Mouse (Mus musculus) embryo, embryonic 9.5 days (tissue): ENCODE measurements at regions not wholly inside any gene's neighbourhood (a gene's known extent, or its start where the extent isn't known, plus 50 kb on each side); places are given as distances from the start of the nearest gene placed in this dataset.
A peak's percentile ranks its signal among the peaks of the same experiment; 100 is the strongest.

Experiments
- DNase-seq: peaks from one replicate; pipeline ENCODE4 v3.0.0-alpha.2; 2017; ENCODE audit errors: extremely low spot score

DNA sequence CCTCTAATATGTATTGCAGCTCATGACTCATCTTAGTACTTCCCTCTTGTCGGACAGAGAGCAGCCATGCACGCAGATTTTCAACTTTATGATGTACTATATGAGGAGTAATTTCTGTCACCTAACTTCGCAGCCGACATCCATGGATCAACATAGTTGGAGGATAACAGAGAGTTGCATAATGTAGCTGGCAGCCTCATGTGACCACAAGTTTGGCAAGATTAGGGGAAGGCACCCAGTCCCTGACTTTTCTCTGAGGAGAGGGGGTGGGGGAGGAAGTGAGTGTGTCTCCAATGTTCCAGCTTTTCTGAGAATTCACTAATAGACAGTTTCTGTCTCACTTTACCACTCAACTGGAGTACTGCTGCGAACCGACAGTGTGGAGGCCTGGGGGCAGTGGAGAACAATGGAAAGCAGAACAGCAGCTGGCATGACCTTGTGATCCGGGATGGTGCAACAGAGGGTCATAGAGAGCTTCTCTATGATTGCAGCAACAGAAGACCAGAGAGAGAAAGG, 424.0 kb downstream of the Ptprc start:
- no peak for DNase-seq

DNA sequence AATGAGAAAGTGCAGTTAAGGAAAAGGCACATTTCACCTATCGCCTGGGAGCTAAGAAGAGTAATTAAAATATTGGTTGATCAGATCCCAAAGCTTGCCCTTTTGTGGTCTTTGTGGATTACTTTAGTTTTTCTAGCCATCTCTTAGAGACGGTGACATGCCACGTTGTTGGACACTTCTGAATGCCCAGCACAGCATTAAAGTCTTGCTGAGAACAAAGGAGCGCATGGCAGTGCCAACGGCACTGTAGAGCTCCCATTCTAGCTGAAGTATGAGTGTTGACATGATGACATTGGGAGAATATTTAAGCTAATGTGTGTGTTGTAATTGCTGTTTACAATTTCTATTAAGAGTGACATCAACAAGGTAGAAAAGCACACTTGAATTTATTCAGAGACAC, 424.6 kb downstream of the Ptprc start:
- no peak for DNase-seq

DNA sequence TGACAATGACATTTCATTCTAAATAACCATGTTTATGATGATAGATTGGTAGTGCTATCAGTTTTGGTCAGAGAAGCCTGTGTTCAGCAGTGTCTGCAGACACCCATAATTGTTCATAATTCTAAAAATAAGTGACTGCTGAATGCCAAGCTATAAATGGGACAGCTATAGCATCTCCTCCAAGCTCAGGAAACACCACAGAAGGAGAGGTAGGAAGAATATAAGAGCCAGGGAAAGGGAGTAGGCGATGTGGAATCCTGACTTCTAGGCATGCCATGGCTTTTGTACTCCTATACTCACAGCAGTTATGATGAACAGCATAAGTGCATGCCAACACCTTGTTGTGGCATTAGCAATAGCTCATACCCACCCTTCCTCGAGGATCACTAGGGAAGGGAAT, 429.4 kb downstream of the Ptprc start:
- no peak for DNase-seq

- no peak for DNase-seq
Observed at GRCm38 (mm10) chr1:137738157-137738851, 437.2 kb downstream of the Ptprc start.

DNA sequence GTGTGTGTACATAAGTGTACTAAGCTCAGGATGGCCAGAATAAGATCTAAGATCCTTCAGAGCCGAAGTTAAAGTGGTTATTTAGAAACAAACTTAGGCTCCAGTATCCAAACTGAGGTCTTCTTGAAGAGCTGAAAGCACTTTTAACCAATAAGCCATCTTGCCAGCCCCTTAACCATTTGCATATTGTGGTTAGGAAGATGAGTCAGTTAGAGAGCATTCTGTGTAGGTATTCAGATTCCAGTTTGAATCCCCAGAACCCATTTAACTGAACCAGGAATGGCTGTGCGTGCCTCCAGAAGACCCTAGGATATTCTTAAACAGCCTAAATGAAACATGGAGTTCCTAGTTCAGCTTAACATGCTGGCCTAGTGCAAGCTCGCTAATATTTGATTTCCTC, 471.6 kb downstream of the Ptprc start:
- DNase-seq = no peak

DNA sequence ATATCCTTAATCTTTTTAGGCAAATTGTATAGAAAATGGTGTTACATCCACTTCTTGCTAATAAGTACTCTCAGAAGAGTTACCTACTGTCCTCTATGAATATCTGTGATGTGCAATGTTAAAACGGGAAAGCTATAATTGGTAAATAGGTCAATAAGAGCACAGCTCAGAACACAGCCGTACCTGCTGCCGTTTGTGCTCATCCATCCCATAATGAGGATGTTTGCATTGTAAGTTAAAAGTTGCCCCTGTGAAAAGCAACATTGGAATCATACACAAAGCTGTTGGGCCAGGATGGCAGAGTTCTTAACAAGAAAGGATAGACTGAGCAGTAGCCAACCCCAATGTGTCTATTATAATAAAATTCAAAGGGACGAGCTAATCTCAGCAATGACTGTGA, 476.6 kb downstream of the Ptprc start:
- DNase-seq = no peak

GRCm38 (mm10) chr1:137697289-137697688, 478.2 kb downstream of the Ptprc start:
- DNase-seq = no peak

GRCm38 (mm10) chr1:137696796-137697195, 478.7 kb downstream of the Ptprc start:
- no peak for DNase-seq

GRCm38 (mm10) chr1:137695751-137696150, 479.8 kb downstream of the Ptprc start:
- DNase-seq = no peak

DNA sequence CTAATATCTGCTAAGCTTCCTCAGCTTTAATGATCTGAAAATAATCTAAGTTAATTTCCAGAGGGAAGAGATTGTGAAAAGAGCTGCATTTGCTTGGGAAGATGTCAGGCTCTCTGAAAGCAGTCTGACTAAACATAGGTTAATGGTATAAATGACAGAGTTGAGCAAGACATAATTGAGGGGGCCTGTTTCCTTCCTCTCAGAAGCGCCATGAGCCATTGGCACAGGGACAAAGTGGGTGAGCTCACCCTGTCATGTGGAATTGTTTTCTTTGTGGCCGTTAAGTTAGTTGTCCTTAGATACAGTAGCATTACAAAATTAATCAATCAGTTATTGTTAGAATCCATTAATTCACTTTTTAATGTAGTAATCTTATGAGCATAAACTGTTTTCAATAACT, 483.0 kb downstream of the Ptprc start:
- no peak for DNase-seq

GRCm38 (mm10) chr1:137690860-137691595, 484.5 kb downstream of the Ptprc start:
- no peak for DNase-seq

DNA sequence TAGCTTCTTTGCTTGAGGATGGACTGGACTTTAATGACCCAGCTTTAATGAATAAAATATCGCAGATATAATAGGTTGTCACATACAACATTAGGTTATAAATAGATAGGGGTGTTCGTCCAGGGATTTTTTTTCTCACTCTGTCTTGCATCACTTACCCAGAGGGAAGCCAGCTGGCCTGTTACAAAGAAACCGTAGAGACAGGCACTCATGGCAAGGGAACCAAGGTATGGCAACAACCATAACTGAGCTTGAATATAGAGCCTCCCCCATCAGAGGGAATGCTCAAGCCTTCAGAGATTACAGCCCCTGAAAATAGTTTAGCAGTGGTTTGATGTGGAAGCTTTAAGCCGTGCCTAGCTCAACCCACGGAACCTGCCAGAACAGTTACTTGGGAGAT, 504.9 kb downstream of the Ptprc start:
- DNase-seq = no peak

GRCm38 (mm10) chr1:137669849-137670248, 505.7 kb downstream of the Ptprc start:
- DNase-seq = no peak

DNA sequence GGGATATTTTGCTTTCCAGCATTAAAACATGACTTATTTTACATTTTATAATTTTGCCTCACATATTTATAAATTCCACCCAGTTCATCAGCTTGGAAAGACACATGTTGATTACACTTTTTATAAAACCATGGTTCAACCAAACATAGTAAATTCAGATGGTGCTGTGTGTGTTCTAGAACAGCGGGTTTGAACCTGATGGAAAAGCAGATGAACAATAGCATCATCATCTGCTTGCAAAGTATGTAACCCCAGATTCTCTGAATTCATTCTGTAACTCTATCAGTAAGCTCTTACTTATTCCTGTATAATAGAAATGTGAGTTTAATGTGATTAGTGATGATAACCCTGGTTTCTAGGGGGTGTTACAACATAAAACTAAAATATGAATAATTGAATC, 517.4 kb downstream of the Ptprc start:
- DNase-seq = no peak

DNA sequence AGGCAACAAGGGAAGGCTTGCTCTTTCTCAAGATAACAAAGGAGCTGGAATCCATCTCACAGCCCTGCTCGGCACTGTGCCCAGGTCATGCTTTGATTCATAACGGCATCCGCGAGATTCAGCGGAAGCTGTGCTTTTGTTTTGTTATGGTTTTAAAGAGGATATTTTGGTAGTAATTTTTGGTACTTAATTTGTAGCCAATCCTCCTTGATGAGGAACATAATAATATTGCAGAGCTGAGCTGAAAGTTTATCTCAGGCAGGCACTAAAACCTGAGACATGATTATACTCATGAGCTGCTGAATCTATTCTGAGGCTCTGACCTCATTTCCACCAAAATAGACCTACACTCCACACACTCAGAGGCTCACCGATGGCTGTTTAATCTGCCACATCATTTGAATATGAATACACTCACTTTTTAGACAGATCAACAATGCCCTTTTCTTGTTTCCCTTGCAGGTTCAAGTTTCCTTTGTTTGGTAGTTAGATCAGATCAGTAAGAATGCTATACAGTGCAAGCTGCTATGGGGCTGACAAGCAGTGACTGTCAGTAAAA, 518.5 kb downstream of the Ptprc start:
- no peak for DNase-seq

DNA sequence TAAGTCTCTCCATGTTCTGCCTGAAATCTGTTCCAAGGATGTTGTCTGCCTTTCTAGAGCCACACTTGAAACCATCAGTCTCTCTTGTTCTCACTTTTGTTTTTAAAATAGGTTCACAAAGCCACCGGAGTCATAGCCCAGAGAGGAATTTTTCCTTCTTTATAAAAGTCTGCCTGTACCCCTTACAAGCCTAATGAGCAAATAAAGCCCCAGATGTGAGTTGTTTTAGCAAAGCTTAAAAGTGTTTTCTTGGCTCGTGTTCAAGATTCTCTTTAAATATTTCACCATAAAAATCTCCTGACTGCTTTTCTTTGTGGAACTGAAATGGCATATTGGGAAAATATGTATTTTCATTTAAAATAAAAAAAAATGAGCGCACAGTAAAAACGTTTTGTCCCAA, 521.3 kb downstream of the Ptprc start:
- no peak for DNase-seq

DNA sequence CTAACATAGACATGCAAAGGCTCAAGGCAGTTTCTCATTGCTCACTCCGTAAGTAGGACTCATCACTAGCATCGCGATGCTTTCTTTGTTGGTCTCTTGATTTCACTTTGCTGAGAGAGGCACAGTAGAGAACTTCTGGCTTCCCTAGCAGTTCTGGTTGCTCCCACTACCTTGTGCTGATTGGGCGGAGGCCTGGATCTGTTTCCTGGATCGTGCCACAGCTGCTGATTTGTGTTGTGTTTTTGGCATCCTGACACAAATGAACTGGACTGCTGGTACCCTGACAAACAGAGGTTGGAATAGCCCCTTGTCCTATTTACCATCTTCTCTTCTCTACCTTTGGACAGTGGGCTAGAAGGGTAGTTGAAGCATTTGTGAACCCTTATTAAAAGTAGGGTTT, 522.0 kb downstream of the Ptprc start:
- no peak for DNase-seq

DNA sequence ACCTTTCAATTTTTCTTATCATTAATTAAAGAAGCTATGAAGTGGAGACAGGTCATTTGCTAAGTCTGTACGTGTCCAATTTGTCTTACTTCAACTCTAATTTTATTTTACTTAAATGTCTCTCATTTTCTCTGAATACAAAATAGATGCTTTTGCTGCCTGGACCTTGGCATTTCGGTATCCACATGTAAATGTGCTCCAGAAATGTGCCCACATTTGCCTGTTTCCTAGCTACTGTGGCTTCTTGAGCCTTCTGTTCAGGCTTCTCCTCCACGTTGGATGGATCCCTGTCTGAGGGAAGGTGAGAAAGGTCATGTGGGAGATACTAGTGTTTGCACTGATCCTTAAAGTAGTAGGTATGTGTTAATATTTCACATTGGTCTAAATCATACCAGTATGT, 524.9 kb downstream of the Ptprc start:
- DNase-seq = no peak

GRCm38 (mm10) chr1:137650082-137650481, 525.4 kb downstream of the Ptprc start:
- no peak for DNase-seq

- DNase-seq = no peak
Observed at GRCm38 (mm10) chr1:137648832-137649231, 526.7 kb downstream of the Ptprc start.

DNA sequence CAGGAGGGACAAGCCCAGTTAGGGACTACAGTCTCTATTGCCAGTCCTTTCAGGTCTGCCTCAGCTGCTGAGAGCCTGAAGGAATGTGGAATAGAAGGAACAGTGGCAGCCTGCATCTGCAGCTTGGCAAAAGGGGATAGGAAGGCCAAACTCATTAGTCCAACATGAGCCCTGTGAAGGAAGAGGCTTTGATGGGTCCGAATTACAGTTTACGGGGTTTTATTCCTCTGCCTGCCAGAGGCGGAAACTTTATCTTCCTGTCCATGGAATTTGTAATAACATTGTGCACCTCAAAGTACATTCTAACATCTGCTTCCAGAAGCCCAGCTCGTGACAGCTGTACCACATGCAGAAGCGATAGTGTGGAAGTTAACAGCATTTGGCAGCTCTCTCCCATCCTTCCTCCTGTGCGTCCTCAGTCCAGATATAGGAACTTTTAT, 530.9 kb downstream of the Ptprc start:
- DNase-seq = no peak

DNA sequence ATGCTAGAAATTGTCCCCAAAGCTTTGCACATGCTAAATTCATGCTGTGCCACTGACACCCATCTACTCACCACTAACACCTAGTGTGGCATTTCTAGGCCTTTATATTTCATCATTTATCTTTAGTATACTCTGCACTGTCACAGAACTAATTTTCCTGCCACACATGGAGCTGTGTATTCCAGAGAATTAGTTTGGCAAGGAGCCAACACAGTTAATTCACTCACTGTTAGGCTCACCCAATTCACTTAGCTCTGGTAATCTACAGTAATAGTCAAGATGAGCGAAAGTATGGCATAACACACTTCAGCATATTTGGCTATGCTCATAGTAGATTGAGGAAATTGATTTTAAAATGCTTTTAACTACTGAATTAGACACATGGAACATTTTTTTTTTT, 532.0 kb downstream of the Ptprc start:
- DNase-seq = no peak

GRCm38 (mm10) chr1:137640848-137641247, 534.7 kb downstream of the Ptprc start:
- peak; percentile 20 for DNase-seq
